Mouse (Mus musculus) CH12.LX (cell line): ENCODE results near the gene Psmd5.

Experiments
- CTCF ChIP-seq, 2 experiments: IDR thresholded peaks in 1 of 2; conservative IDR thresholded peaks in 1 of 2; 2 replicates each; pipeline ENCODE4 v1.5.1; 2011 to 2012; ENCODE audit warnings: low read depth in 2 of 2, low read length in 2 of 2, improper control_type of control experiment in 1 of 2, inconsistent platforms in 1 of 2, mild to moderate bottlenecking in 1 of 2, moderate library complexity in 1 of 2
- EP300 ChIP-seq: IDR thresholded peaks from 2 replicates; pipeline ENCODE4 v1.6.1; 2011; ENCODE audit warnings: low read length, improper control_type of control experiment
- IRF4 ChIP-seq: IDR thresholded peaks from 2 replicates; pipeline ENCODE4 v1.6.1; 2014; ENCODE audit warnings: low read depth, mild to moderate bottlenecking, inconsistent platforms, low read length, improper control_type of control experiment
- POLR2A ChIP-seq: IDR thresholded peaks from 2 replicates; pipeline ENCODE4 v1.6.1; 2011; ENCODE audit warnings: low read depth, mild to moderate bottlenecking, improper control_type of control experiment, low read length
- TCF12 ChIP-seq: IDR thresholded peaks from 2 replicates; pipeline ENCODE4 v1.6.1; 2014; ENCODE audit warnings: low read depth, mild to moderate bottlenecking, inconsistent platforms, low read length, improper control_type of control experiment
- USF1 ChIP-seq: IDR thresholded peaks from 2 replicates; pipeline ENCODE4 v1.6.1; 2014; ENCODE audit warnings: low read depth, mild to moderate bottlenecking, inconsistent platforms, low read length, improper control_type of control experiment

GRCm38 (mm10) chr2:34903191-34903590 is 28.4 kb upstream of the Psmd5 start:
- TF ChIP-seq CTCF (conservative IDR thresholded peaks at IDR 0.05 in 1 of 2, IDR thresholded peaks at IDR 0.05 in 1 of 2; ENCODE audit: low read depth in 2 of 2, low read length in 2 of 2) (no peak), POLR2A (no peak), IRF4 (no peak), TCF12 (no peak), EP300 (no peak), USF1 (no peak)
